Mouse (Mus musculus) layer of hippocampus, adult 6 months (tissue): ENCODE data around the gene Map3k21. TPM values are rescaled to one million over a fixed set of nuclear protein-coding genes. Genes with fewer than 3 reads are reported as not detected.

Experiments
- long read RNA-seq, 2 experiments: library from polyadenylated mRNA; unstranded; transcript quantifications; one replicate each; pipeline ENCODE4 v2.0.0; 2019 to 2020
- polyA plus RNA-seq: library from polyadenylated mRNA; unstranded; fragments of <200 nt; fragmentation: Nextera tagmentation; gene quantifications from 2 replicates; pipeline ENCODE4 v1.2.3, GENCODE M21; 2021

The Map3k21 gene
- 0.38 and 0.43 TPM in 2 replicates for polyA plus RNA-seq
- long read RNA-seq, experiment 1, partial matches to known transcripts: 0 of 1 reads
- long read RNA-seq, experiment 1, other reads (novel, unspliced or antisense): 1 of 1 reads
- long read RNA-seq, experiment 2, full-length matches to known transcripts: 1 of 1 reads
- long read RNA-seq, experiment 2, partial matches to known transcripts: 0 of 1 reads
- long read RNA-seq, experiment 2, other reads (novel, unspliced or antisense): 0 of 1 reads

DNA sequence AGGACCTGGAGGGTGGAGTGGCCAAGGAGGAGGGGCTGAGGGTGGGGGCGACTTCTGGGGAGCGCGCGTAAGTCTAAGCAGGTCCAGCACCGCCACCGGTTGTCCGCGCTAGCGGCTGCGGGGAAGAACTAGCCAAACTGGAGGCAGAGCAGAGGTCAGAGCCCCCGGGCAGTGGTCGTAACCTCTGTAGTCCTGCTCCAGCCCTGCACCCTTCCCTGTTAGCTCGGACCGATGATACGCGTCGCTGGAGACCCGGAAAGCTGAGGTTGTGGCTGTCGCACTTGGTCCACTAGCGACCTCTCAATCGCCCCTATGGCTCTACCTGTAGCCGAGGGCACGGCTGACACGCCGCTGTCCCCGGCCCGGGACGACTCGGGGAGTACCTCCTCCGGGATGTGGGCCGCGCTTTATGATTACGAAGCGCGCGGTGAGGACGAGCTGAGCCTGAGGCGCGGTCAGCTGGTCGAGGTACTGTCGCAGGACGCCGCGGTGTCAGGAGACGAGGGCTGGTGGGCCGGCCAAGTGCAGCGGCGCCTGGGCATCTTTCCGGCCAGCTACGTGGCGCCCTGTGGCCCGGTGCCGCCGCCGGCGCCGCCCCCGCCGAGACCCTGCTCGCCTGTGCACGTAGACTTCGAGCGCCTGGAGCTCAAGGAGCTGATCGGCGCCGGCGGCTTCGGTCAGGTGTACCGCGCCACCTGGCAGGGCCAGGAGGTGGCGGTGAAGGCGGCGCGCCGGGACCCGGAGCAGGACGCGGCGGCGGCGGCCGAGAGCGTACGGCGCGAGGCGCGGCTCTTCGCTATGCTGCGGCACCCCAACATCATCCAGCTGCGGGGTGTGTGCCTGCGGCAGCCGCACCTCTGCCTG lies at the start of gene Map3k21:
Map3k21 (plus strand) TSS at position 86 of the 864 bp plus-strand sequence.

GRCm38 (mm10) chr8:125897868-125898788 lies 12.1 kb upstream of the Map3k21 start, which contains the start of gene Pcnx2:
Pcnx2 (minus strand) TSS chr8:125898317.

DNA sequence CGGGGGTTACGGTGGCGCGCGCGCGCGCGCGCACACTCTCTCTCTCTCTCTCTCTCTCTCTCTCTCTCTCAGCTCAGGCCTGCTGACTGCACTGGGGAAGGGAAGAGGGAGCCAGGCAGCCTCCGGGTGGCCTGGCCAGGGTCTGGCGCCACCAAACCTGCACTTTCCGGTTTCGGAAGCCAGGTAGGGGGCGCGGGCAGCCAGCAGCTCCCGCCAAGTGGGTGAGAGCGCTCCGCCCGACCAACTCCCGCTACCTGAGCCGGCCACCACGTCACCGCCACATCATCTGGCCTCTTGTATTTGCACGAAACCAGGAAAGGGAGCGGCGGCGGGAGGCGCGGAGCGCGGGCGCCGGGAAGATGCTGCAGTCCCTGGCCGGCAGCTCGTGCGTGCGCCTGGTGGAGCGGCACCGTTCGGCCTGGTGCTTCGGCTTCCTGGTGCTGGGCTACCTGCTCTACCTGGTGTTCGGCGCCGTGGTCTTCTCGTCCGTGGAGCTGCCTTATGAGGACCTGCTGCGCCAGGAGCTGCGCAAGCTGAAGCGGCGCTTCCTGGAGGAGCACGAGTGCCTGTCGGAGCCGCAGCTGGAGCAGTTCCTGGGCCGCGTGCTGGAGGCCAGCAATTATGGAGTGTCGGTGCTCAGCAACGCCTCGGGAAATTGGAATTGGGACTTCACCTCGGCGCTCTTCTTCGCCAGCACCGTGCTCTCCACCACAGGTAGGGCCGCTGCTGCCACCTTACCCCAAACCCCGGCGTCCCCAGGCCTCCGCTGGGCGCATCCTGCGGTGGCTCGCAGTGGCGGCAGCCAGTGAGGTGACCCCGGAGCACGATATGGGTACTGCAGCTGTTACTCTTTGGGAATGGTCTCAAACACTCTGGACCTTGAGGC lies 85.1 kb downstream of the Map3k21 start, which contains the start of gene Kcnk1:
Kcnk1 (plus strand) TSS at position 70 of the 886 bp plus-strand sequence.

Other genes starting within 250 kb of the Map3k21 start
- 3.8 and 5.3 TPM in 2 replicates for gene Map10, start 240.6 kb upstream of the Map3k21 start, polyA plus RNA-seq
- 42.0 and 42.3 TPM in 2 replicates for gene Ntpcr, start 180.5 kb upstream of the Map3k21 start, polyA plus RNA-seq
- 21.8 and 26.9 TPM in 2 replicates for gene Pcnx2, start 12.1 kb upstream of the Map3k21 start, polyA plus RNA-seq
- 122 and 125 TPM in 2 replicates for gene Kcnk1, start 84.7 kb downstream of the Map3k21 start, polyA plus RNA-seq